Mouse (Mus musculus) thymus, postnatal 4 days (tissue): Measurements from ENCODE around the gene Ino80e.
"Not testable (repeated sequence)": the region's sequence is repeated elsewhere in the genome, so short reads cannot be mapped to it uniquely, and the experiment has no call there.

Experiments
- DNase-seq: peaks from one replicate; pipeline ENCODE4 v3.0.0; 2021

The Ino80e gene

GRCm38 (mm10) chr7:126862147-126862784, at the start of gene Ino80e:
Ino80e (minus strand) TSS chr7:126862377.
- DNase-seq = peak; percentile 95

GRCm38 (mm10) chr7:126905590-126905989, 43.4 kb upstream of the Ino80e start:
- no peak for DNase-seq

GRCm38 (mm10) chr7:126899781-126900180, 37.6 kb upstream of the Ino80e start:
- DNase-seq = not testable (repeated sequence)

- peak; percentile 98 for DNase-seq
Observed at GRCm38 (mm10) chr7:126898102-126898990, 36.2 kb upstream of the Ino80e start.

GRCm38 (mm10) chr7:126897390-126898101, 35.4 kb upstream of the Ino80e start:
- peak; percentile 22 for DNase-seq

- DNase-seq = peak; percentile 11
Observed at GRCm38 (mm10) chr7:126896912-126897311, 34.7 kb upstream of the Ino80e start.

GRCm38 (mm10) chr7:126888852-126889251, 26.7 kb upstream of the Ino80e start:
- DNase-seq = peak; percentile 31

- no peak for DNase-seq
Observed at GRCm38 (mm10) chr7:126887281-126887680, 25.1 kb upstream of the Ino80e start.

GRCm38 (mm10) chr7:126884286-126885164, 22.3 kb upstream of the Ino80e start, which contains the start of gene Taok2:
Taok2 (minus strand) TSS chr7:126884703.
- DNase-seq = peak; percentile 95

GRCm38 (mm10) chr7:126883731-126884181, 21.6 kb upstream of the Ino80e start:
- DNase-seq = peak; percentile 60

- DNase-seq = no peak
Observed at GRCm38 (mm10) chr7:126881040-126881439, 18.9 kb upstream of the Ino80e start.

- DNase-seq = no peak
Observed at GRCm38 (mm10) chr7:126877239-126877638, 15.1 kb upstream of the Ino80e start.

GRCm38 (mm10) chr7:126870520-126870891, 8.3 kb upstream of the Ino80e start:
- no peak for DNase-seq

- no peak for DNase-seq
Observed at GRCm38 (mm10) chr7:126869780-126870519, 7.8 kb upstream of the Ino80e start.

- no peak for DNase-seq
Observed at GRCm38 (mm10) chr7:126868003-126868402, 5.8 kb upstream of the Ino80e start.

- DNase-seq = no peak
Observed at GRCm38 (mm10) chr7:126867534-126867933, 5.4 kb upstream of the Ino80e start.

- no peak for DNase-seq
Observed at GRCm38 (mm10) chr7:126863791-126864190, 1.6 kb upstream of the Ino80e start.

- peak; percentile 96 for DNase-seq
Observed at GRCm38 (mm10) chr7:126861429-126862130, 597 bp downstream of the Ino80e start, which contains the start of gene Hirip3. Hirip3 (plus strand) TSS chr7:126861972.

- DNase-seq = no peak
Observed at GRCm38 (mm10) chr7:126860987-126861386, 1.2 kb downstream of the Ino80e start.

- peak; percentile 76 for DNase-seq
Observed at GRCm38 (mm10) chr7:126856741-126857420, 5.3 kb downstream of the Ino80e start.
